Mouse (Mus musculus) cerebellum, adult 11 months (tissue): ENCODE data around the gene Rom1.
"Not testable (repeated sequence)": the region's sequence is repeated elsewhere in the genome, so short reads cannot be mapped to it uniquely, and the experiment has no call there.

Experiments
- DNase-seq: peaks from one replicate; pipeline ENCODE4 v3.0.0; 2022

Rom1 gene

DNA sequence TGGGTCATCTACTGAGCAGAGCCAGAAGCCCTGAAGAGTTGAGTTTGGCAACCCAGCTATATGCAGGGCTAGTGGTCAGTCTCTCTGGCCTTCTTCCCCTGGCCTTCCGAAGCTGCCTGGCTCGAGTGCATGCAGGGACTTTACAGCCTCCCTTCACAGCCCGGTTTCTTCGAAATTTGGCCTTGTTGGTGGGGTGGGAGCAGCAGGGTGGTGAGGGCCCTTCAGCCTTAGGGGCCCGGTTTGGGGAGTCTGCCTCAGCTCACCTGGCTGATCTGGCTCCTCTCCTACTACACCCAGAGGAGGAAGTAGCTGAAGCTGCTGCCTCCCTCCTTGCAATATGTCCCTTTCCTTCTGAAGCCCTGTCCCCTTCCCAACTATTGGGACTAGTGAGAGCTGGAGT is 32.9 kb downstream of the Rom1 start:
- DNase-seq: not testable (repeated sequence)

DNA sequence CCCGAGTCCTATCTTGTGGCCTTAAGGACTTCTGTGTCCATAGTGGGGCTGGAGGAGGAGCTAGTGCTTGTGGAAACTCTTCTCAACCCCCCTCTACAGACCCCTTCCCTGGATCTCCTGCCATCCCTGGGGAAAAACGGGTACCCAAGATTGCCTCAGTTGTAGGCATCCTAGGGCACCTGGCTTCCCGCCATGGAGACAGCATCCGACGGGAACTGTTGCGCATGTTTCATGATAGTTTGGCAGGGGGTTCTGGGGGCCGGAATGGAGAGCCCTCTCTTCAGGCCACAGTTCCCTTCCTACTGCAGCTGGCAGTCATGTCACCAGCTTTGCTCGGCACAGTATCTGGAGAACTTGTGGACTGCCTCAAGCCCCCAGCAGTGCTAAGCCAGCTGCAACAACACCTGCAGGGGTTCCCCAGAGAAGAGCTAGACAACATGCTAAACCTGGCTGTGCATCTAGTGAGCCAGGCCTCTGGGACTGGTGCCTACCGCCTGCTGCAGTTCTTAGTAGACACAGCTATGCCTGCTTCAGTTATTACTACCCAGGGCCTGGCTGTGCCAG is 33.7 kb downstream of the Rom1 start:
- DNase-seq: no peak

DNA sequence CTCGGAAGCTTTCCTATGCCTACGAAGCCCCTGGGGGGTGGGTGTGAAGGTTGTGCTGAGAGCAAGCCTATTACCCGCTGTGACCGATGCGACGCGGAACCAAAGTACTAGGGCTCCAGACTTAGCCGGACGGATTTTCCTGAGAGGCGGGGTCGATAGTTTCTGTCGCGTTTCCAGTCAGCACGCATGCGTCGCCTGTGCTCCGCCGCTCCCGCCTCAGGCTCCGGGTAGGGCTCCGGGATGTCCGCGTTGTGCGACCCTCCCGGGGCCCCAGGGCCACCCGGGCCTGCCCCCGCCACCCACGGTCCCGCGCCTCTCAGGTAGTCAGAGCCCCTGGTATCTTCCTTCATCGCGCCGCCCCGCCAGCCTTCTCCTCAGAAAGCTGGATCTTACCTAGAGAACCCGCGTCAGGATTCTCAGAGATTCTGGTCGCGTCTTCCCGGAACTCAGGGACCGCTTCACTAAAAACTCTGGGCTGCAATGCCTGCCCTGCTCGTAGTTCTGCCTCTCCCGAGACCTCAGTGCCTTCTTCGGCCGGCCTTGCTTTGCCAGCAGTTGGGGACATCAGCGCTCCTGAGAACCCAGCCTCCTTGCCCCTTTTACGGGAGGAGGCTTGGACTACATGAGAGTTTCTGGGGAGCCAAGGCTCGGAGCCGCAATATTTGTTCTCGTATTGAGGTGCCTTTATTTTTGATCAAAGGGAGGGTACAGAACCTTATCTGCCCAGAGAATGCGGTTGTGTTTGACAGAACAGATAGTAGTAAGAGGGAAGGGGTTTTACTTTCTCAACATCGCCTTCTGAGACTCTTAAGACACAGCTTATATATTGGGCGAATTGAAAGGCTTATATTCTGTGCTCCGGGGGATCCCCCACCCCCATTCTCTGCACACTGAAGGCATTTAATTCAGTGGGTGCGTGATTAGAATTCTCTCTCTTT is 36.1 kb downstream of the Rom1 start, which contains the start of gene Ints5:
Ints5 (plus strand) TSS at position 177 of the 938 bp plus-strand sequence.
- peak; percentile 82 for DNase-seq

DNA sequence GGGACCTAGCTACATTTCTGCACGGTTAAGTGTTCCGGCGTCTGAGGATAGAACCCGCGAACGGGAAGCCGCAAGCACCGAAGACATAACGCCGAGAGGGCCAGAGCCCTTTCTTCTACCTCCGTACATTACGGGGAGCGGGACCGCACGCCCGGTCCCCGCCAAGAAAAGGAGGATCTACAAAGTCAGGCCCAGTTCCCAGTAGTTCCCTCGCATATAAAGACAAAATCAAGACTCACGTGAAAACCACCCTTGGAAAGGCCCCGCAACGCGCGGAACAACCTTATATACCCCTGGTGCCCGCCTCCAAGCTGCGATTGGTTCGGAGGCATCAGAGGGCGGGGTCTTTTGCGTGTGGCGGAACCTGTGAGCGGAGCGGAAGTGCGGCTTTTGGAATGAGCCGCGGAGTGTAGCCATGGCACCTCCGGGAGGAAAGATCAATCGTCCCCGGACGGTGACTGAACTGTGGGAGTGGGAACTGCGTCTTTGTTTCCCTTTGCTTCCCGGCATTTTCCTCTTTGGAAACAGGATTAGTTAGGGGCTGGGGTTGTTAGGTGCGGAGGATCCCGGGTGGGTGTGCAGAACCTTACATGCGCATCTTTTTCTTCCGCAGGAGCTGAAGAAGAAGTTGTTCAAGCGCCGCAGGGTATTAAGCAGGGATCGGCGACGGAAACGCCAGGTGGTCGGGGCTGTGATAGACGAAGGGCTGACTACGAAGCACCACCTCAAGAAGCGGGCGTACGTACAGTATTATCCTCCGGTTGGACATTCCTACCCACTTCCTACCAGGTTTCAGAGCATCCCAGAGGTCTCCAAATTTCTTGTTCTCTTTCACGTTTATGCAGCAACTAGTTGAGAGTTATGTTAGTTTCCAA is 40.4 kb downstream of the Rom1 start, which contains the start of the genes 1810009A15Rik and Gm49416:
1810009A15Rik (plus strand) TSS at position 343 of the 875 bp plus-strand sequence.
Gm49416 (plus strand) TSS at position 416 of the 875 bp plus-strand sequence.
- DNase-seq: peak; percentile 91

DNA sequence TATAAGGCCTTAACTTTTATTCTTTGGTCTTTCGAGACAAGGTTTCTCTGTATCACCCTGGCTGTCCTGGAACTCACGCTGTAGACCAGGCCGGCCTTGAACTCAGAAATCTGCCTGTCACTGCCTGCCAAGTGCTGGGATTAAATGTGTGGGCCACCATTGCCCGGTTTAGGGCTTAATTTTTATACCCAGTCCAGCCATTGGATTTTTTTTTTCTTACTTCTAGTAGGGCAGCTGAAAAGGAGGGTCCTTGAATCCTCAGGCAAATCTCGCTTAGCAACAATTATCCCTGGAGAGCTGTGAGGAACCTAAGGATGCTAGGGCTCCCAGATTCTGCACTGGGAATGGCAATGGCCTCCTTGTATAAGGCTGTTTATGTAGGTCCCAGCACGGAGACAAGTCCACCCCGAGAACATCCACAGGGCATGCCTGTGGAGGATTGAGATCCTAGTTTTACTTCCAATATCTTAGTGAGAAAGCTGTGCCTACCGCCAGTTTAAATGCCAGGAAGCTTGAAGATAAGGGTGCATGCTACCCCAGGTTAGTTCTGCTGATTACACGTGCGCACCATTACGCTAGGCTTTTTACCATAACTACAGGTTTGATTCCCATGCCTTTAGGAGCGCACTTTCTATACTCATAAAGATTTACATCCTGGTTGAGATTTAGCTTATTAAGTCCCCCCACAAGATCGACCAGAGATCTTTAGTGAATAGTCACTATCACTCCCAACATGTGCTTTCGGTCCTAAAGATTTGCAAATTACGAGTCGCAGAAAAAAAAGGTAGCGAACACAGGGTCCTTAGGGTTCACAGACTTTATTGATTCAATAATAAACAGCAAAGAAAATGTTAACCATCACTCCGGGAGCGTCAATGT is 41.3 kb downstream of the Rom1 start:
- no peak for DNase-seq

DNA sequence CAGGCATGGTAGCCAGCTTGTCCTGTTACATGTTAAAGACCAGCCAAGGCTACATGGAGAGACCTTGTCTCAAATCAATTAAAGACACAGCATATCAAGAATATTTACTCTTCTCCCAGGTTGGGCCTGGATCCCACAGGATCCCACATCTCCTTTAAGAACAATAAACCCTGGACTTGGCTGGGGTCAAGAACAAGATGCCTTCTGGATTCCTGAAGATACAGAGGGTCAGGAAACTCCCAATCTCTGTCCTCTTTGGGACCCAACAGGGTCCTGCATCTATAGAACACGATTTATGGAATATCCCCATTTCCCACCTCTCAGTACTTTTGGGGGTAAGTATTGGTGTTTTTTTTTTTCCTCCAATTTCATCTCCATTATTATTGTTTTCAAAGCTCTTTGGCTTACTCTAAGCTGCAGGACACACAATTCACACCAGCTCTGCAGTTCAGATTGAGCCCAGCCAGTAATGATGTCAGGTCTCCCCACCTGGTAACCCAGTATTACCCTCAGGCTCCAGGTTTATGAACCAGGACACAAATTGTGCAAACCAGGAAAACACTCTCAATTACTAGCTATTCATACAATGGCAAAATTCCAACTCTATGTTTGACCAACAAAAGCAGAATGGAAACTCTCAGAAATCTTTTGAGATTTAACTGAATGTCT is 42.1 kb downstream of the Rom1 start:
- no peak for DNase-seq

DNA sequence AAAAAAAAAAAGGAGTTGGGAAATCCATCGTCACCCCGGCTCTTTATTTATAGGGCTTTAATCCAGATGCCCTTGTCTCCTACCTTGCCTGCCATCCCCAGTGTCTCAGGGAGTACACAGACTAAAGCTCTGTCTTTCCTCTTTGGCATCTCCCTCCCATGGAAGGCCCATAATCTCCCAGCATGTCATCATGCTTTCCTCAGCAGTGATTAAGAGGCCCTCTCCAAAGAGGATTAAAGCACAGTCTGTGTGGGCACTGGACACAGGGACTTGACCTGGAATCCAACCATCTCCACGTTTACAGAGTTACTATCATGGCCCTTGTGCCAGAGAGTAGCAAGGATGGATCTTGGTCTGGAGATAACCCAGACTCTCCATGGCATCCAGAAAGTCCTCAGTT is 45.5 kb downstream of the Rom1 start, which contains the start of the genes Lbhd1 and Gm49403:
Lbhd1 (plus strand) TSS at position 117 of the 400 bp plus-strand sequence.
Gm49403 (plus strand) TSS at position 315 of the 400 bp plus-strand sequence.
- DNase-seq: no peak

DNA sequence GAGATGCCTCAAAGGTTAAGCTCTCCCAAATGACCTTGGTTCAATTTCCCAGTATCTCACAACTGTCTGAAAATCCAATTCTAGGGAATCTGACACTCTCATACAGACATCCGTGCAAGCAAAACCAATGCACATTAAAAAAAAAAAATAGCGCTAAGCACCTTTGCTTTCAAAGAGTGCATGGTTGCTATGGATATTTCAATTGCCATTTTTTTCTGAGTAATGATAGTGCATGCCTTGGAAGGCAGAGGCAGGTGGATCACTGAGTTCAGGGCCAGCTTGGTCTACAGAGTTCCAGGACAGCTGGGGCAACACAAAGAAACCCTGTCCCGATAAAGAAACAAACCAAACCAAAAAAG is 48.1 kb downstream of the Rom1 start:
- DNase-seq: no peak

DNA sequence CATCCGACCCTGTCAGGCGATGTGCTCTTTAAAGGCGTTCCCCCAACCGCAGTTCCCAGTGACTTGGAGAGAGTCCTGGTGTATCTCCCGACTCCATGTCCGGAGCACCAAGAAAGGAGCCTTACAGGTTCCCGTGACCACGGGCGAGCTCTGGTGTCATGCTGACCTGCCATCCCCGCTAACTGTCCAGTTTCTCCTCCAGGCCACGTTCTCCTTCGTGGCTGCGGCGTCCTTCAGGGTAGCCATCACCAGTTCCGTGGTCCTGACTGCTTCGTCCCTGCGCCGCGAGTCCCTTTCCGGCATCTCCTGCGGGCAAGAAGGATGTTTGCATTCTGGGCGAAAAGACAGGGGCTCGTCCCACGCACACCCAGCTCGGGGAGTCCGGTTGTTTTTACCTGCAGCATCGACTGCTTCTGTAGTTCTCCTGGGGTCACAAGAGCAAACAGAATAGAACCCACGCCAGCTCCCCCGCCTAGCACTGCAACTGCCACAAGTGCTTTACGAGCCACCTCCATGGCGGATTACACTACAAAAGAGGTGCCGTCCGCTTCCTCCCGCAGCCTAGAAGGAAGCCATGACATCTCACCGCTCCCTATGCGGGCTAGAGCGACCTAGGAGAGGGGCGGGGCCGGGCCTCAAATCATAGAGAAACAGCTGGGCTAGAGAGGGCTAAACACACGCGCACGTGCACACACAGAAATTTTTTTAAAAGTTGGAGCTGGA is 48.7 kb downstream of the Rom1 start, which contains the start of gene Uqcc3:
Uqcc3 (minus strand) TSS at position 613 of the 723 bp plus-strand sequence.
- DNase-seq: peak; percentile 86
